7 mouse cellular contexts compared by ENCODE assay signal in the genomic region with DNA sequence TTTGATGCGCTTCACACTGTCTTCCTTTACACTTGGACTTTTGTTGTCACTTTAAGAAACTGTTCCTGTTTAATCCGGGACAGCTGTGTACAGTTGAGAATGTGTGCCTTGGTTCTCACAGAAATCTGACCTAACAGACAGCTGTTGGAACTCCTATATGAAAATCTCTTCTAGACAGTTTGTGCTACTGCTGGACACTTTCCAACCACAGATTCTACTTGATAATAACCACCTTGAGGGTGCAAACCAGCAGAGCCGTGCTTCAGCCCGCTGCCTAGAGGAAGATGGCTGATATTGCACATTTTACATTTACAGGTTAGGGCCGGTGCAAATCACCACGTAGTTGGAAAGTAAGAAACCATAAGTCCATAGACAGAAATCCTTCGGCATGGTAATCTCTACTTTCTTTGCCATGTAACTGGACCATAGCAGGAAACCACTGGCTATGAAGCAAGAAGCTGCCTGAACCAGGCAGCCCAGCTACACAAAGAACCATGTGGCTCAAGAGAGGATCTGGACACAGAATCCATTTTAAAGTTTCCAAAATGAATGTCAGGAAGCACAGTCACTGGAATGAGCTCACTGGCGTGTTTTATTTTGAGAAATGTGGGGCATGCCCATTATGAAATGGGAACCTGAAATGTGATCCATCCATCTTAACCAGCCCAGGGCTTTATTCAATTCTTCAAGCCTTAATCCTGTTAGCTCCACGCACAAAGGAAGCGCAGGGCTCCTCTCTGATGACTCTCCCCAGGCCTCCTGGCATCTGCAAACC.
DNase-seq lines count a peak whose midpoint lies in the region; ATAC-seq lines count a peak whose summit lies in the region.

No protein-coding gene starts in this region.

- no peaks in the 10 kb centered on the region for H3K27me3 ChIP-seq in liver, embryonic 12.5 days (replicated peaks)
- H3K27me3 ChIP-seq in intestine, embryonic 14.5 days (replicated peaks; ENCODE audit: control insufficient read depth, insufficient read depth, low read length) = no peaks in the 10 kb centered on the region

- H3K4me3 ChIP-seq in liver, embryonic 12.5 days = no peak overlapping the region
- H3K4me3 ChIP-seq in intestine, embryonic 14.5 days (ENCODE audit: low read depth, low read length) = no peak overlapping the region

- no peak overlapping the region for H3K4me2 ChIP-seq in liver, embryonic 12.5 days
- no peak overlapping the region for H3K4me2 ChIP-seq in intestine, embryonic 14.5 days (ENCODE audit: low read length)

- H3K4me1 ChIP-seq in liver, embryonic 12.5 days = peaks cover 30% of the 10 kb centered on the region
- H3K4me1 ChIP-seq in intestine, embryonic 14.5 days (replicated peaks; ENCODE audit: control insufficient read depth, insufficient read depth, low read length) = peaks cover 36% of the 10 kb centered on the region

- H3K36me3 ChIP-seq in liver, embryonic 12.5 days = no peaks in the 10 kb centered on the region
- H3K36me3 ChIP-seq in intestine, embryonic 14.5 days (ENCODE audit: control insufficient read depth, insufficient read depth, low read length) = no peaks in the 10 kb centered on the region

- no peak for DNase-seq in liver
- peak; percentile 69 for DNase-seq in embryo, embryonic 11 days
- peak; percentile 69 for DNase-seq in intestine, embryonic 14.5 days (ENCODE audit: low spot score)
- DNase-seq in neural tube, embryonic 10.5 days (ENCODE audit: extremely low spot score, low spot score) = peak; percentile 30
- DNase-seq in right cerebral cortex, postnatal 36 days (ENCODE audit: low spot score in 2 of 2) = no peak
- no peak for DNase-seq in layer of hippocampus, adult 8-10 months (ENCODE audit: low spot score in 2 of 2)

- no peak for ATAC-seq in liver, embryonic 12.5 days
- ATAC-seq in intestine, embryonic 14.5 days (replicated peaks; ENCODE audit: low FRiP score, low TSS enrichment, low read depth) = peak; percentile 33; the same call in 1 of the 2 replicates

- 47% methylated on average over 10 of the region's 10 CpGs for WGBS in liver, embryonic 12.5 days (ENCODE audit: insufficient replicate concordance)
- WGBS in intestine, embryonic 14.5 days = 33% methylated on average over 10 of the region's 10 CpGs

- H3K9me3 ChIP-seq in liver, embryonic 12.5 days (replicated peaks) = no peaks in the 10 kb centered on the region
- H3K9me3 ChIP-seq in intestine, embryonic 14.5 days (ENCODE audit: control insufficient read depth, low read length) = no peaks in the 10 kb centered on the region

- 0 out of 2 replicates have a peak overlapping the region, but pooled peaks have one; percentile 28 for H3K27ac ChIP-seq in liver, embryonic 12.5 days
- peak overlapping the region; percentile 94 for H3K27ac ChIP-seq in intestine, embryonic 14.5 days (ENCODE audit: low read depth)

- H3K9ac ChIP-seq in liver, embryonic 12.5 days = no peak overlapping the region
- H3K9ac ChIP-seq in intestine, embryonic 14.5 days (ENCODE audit: low read length) = 0 out of 2 replicates have a peak overlapping the region, but pooled peaks have one; percentile 23

Comparison
In these comparisons a context has a peak if more than half of its experiments do, and no peak if none do; other contexts are left out.
1. DNase-seq: peak in embryo, embryonic 11 days (single experiment), intestine, embryonic 14.5 days (single experiment) and neural tube, embryonic 10.5 days (single experiment); none in liver (single experiment), right cerebral cortex, postnatal 36 days (0 of 2) and layer of hippocampus, adult 8-10 months (0 of 2).